Mouse (Mus musculus) T-helper 2 cell (primary cell): ENCODE results near the gene Ankrd65.

Experiments
- in situ Hi-C: fragments of 300-600 bp; cut with MboI, MseI; formaldehyde crosslinking; loops from one replicate; pipeline ENCODE4 v1.15.1; 2025; ENCODE audit warnings: high pct_unique_total_duplicates

Ankrd65 gene

DNA sequence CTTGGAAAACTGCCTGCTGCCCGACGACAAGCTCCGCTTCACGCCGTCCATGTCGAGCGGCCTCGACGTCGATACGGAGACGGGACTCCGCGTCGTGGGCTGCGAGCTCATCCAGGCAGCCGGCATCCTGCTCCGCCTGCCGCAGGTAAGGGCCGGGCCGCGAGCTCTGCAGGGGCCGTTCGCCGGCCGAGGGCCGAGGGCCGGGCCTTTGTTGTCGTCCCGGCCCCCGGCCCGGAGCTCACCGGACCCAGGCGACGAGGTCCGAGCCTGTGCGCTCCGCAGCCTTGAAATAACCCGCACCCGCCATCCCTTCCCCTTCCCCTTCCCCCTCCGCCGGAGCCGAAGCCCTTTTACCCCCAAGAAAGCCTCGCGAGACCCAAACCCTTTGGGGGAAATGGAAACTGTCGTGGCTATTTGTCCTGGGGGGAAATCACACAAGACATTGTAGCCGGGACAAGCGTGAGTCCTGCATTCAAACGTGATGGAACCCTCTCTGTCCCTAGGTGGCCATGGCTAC lies 22.5 kb downstream of the Ankrd65 start:
- in situ Hi-C loops: no loop called here

GRCm38 (mm10) chr4:155817533-155817932 lies 27.3 kb downstream of the Ankrd65 start:
- in situ Hi-C loops: no loop called here

DNA sequence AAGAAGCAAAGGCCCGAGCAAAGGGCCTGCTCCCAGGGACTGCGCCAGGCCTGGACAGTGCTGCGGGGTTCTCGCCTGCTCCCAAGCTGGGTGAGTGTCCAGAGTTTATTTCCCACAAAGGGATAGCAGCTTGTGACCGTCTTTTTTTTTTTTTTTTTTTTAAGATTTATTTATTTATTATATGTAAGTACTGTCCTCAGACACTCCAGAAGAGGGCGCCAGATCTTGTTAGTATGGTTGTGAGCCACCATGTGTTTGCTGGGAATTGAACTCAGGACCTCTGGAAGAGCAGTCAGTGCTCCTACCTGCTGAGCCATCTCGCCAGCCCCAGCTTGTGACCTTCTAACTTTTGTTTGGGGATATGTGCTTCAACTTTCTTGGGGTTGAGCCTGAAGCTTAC lies 30.8 kb downstream of the Ankrd65 start:
- in situ Hi-C loops: no loop called here

DNA sequence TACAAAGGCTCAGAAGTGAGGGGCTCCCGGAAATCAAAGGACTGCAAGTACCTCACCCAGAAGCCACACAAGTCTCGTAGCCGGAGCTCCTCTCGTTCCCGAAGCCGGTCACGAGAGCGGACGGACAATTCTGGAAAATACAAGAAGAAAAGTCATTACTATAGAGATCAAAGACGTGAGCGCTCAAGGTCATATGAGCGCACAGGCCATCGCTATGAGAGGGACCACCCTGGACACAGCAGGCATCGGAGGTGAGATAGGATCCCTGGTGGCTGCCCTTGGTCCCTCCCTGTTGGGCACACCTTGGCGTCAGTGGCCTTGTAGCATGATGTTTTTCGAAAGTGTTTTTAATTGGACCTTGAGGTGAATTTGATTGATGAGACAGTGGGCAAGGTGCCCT lies 33.2 kb downstream of the Ankrd65 start:
- in situ Hi-C loops: no loop called here

- in situ Hi-C loops: no loop called here
These were observed 39.6 kb downstream of the Ankrd65 start for GRCm38 (mm10) chr4:155829866-155830265.

DNA sequence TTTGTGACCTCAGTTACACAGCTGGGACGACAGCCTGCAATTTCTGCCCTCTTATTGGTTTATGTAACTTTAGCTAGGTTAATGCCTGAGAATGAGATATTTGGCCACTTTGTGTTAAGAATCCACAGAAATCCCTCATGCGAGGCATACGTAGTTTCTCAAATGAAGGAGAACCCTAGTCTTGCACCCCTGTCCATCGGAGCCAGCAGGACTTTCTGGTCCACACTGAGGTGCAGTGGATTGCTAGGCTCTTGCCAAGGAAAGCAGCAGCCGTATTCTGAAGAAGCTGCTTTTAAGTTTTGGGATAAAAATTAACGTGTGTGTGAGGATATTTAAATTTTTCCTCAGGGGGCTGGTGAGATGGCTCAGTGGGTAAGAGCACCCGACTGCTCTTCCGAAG lies 40.4 kb downstream of the Ankrd65 start:
- in situ Hi-C loops: no loop called here

- in situ Hi-C loops: no loop called here
These were observed 41.0 kb downstream of the Ankrd65 start, which contains the start of gene Aurkaip1 for GRCm38 (mm10) chr4:155831205-155831766. Gene Aurkaip1, plus strand, starts transcription at chr4:155831272.

- in situ Hi-C loops: no loop called here
These were observed 41.6 kb downstream of the Ankrd65 start for GRCm38 (mm10) chr4:155831831-155832230.

DNA sequence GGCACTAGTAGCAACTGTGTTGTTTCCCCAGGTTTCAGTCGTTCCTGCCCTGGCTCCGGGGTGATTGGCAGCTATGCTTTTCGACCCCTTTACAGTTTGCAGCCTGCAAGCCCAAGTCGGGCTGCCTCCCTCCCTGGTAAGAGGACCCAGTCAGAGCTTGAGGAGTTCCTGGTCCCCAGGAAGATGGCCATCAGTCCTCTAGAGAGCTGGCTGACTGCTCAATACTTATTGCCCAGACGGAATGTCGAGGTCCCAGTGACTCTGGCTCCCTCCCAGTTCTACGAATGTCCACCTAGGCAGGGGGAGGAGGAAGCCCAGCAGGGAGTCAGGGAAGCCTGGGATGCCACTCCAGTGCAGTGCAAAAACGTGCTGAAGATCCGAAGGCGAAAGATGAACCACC lies 42.1 kb downstream of the Ankrd65 start:
- in situ Hi-C loops: no loop called here

- in situ Hi-C loops: no loop called here
These were observed 43.0 kb downstream of the Ankrd65 start for GRCm38 (mm10) chr4:155833234-155833633.

GRCm38 (mm10) chr4:155833836-155834235 lies 43.6 kb downstream of the Ankrd65 start:
- in situ Hi-C loops: no loop called here

DNA sequence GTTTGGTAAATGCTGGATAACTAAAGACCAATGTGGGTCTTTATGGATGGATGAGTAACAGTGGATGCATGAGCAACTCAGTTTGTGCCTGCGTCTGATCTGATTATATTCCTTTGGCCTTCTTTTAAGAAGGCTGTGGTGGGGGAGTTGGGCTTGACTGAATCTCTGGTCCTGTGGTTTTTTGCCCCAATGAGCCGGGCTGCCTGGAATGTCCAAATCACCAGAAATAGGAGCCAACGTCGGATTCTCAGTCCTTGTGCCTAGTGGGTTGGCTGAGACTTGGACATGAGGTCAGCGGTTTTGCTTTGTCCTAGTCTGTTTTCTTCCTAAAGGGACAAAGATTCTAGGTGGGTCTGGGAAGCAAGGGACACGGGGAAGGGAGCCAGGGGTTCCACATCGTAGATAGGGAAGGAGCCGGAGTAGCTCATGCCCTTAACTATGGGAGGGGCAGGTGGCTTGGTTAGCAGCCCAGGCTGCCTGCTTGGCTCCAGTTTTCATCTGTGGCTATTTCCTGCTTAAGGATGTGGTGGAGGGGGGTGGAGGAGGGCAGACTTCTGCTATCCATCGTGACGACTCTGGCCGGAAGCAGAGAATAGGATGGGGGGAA lies 47.3 kb downstream of the Ankrd65 start:
- in situ Hi-C loops: no loop called here

DNA sequence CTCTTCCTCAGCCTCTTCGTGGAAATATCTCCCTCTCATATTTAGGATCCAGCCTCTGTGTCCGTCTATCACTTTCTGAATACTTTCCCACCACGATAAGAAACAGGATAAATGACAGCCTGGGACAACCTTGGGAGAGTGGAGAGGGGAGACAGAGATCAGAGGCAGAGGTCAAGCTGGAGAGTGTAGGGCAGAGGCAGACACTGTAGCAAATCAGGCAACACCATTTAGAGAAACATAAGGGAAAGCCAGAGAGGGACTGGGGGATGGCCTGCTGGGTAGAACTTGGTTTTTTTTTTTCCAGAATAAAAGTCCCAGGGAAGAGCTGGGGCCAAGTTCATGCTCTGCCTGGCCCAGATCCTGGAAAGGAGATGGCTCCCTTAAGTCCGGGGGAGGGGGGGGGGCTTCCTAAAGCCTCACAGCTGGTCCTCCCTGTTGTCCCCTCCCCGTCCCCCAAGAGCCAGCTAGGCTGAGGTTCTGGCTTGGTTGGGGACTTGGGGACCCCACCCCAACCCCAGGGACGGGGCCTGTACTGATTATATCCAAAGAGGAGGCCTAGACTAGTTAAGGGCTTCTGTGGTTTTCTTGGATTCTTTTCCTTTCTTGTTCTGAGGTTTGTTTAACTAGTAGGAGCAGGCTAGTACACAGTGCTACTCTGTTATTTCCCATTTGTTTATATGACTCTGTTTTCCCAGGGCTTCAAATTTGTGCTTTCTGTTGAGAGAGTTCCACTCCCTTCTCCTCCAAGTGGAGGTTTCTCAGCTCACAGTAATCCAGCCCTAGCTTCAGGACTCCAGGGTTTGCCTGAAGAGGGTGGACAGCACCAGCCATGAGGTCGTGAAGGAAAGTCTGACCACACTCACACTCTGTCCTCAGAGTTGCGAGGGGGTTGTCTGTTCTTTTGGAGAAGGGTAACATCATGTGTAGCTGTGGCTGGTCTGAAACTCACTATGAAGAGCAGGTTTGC lies 48.2 kb downstream of the Ankrd65 start:
- in situ Hi-C loops: no loop called here

DNA sequence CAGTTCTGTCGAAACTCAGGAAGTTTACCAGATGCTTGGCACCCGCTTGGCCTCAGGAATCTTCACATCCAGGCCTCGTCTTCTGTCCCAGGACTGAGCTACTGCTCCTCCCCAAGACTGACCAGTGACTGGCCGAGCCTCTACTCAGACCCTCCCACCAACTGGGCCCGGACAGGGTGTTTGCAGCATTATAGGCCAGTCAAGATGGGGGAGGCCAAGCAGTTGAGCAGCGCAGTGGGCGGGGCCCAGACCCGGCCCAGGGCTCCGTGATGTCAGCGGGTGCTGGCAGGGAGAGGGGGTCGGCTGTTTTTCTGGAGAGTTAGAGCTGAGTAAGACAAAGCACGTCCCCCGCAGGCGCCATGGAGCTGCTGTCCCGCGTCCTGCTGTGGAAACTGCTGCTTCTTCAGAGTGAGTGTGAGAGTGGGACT lies 49.3 kb downstream of the Ankrd65 start, which contains the start of gene Mxra8:
TSS of gene Mxra8 (plus strand) at position 198 of the 428 bp plus-strand sequence.
- in situ Hi-C loops: no loop called here

- in situ Hi-C loops: no loop called here
These were observed 50.1 kb downstream of the Ankrd65 start for GRCm38 (mm10) chr4:155840076-155841002.

- in situ Hi-C loops: no loop called here
These were observed 50.8 kb downstream of the Ankrd65 start for GRCm38 (mm10) chr4:155841003-155841454.

DNA sequence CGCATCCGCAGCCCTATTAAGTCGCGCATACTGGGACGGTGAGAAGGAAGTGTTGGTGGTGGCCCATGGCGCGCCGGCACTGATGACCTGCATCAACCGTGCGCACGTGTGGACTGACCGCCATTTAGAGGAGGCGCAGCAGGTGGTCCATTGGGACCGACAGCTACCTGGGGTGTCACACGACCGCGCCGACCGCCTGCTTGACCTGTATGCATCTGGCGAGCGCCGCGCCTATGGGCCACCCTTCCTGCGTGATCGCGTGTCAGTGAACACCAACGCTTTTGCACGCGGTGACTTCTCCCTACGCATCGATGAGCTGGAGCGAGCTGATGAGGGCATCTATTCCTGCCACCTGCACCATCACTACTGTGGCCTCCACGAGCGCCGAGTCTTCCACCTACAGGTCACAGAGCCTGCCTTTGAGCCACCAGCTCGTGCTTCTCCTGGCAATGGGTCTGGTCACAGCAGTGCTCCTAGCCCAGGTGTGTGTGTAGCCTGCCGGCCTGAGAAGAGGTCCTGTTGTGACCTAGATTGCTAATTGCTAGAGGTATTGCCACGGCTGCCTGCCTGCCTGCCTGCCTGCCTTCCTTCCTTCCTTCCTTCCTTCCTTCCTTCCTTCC lies 51.5 kb downstream of the Ankrd65 start:
- in situ Hi-C loops: no loop called here

DNA sequence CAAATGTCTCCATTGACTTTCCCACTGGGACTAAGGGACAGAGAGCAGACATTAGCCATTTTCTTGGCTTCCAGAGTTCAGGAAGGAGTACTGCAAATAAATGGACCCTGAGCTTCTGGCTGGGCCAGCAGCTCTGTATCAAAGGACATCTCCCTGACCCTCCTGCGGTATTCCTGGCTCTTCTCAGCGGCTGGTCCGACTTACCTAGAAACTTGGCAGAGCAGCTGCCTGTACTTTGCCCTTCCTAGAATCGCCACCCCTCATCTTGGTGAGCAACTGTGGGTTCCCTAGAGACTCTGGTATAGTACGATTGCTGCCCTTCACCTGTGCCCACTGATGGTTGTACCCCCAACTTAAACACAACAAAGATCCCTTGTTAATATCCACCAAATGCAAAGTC lies 53.0 kb downstream of the Ankrd65 start:
- in situ Hi-C loops: no loop called here

GRCm38 (mm10) chr4:155846871-155847578 lies 56.8 kb downstream of the Ankrd65 start, which contains the start of gene Dvl1:
Gene Dvl1, plus strand, starts transcription at chr4:155847402.
- in situ Hi-C loops: no loop called here
